Mouse (Mus musculus): ENCODE results near the gene Dscaml1.
"Not testable (repeated sequence)": the region's sequence is repeated elsewhere in the genome, so short reads cannot be mapped to it uniquely, and the experiment has no call there.

Dscaml1 gene

DNA sequence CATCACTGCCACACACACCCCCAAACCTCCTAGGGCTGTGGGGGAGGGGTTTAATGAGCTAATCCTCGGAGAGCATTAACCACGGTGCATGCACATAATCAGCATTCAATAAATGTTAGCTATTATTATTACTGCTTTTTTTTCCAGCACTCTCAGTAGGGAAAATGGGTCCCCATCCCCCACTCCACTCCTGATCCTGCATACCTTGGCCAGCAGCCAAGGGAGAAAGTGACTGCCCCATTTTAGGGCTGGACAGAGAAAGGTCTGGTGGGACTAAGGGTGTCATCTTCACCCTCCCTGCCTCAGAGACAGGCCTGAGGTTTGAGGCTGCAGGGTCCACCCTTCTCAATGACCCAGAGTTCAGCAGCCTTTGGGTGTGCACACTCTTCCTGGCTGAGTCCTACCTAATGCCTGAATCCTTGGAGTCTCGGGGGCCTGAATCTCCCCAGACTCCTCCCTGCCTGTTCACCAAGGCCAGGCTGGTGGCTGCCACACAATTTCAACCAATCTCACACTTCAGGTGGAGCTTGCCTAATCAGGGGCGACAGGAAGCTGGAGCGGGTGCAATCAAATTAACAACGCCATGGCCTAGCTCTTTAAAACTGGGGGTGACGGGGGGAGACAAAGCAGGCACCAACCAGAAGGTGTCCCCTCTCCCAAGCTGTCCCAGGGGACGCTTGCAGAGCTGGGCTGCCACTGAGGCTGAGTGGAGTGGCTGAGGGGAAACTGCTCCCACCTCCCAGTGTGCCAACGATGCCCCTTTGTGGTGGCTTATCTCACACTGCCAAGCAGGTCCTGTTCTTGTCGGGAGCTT lies 267.2 kb downstream of the Dscaml1 start:
- no peak for DNase-seq (ENCODE audit: low read depth)

DNA sequence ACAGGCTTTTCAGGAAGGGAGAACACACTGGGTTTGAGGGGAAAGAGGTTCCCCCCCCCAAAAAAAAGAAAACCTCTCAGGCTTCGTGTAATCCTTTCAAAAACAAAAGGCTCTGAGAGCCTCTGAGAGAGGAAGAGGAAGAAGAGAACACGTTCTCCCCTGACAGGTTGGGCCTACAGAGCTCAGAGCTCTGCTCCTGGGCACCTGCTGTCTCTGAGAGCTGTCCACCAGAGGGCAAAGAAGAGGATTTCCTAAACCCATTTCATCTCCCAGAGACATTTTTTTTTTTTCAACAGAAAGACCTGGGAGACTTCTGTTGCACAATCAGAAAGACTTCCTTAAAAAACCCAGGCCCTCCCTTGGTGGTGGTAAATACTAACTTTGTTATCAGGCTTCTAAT lies 267.8 kb downstream of the Dscaml1 start:
- DNase-seq (ENCODE audit: low read depth): no peak

DNA sequence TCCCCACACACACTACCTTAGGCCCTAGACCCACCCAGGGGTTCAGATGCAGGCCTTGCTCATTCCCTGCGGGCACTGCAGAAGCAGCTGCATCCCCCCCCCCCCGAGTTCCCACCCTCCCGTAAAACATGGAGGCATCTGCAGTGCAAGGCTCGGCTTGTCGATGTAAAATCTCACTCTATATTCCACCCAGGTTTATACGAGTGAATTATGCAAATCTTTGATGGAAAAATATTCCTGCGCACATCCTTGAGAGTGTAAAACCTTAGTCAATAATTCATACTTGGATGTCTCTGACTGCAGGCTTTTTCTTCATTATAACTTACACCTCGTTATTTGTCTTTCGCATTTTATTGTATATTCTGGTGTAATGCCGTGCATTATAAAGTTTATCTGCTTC lies 272.7 kb downstream of the Dscaml1 start:
- no peak for DNase-seq (ENCODE audit: low read depth)

DNA sequence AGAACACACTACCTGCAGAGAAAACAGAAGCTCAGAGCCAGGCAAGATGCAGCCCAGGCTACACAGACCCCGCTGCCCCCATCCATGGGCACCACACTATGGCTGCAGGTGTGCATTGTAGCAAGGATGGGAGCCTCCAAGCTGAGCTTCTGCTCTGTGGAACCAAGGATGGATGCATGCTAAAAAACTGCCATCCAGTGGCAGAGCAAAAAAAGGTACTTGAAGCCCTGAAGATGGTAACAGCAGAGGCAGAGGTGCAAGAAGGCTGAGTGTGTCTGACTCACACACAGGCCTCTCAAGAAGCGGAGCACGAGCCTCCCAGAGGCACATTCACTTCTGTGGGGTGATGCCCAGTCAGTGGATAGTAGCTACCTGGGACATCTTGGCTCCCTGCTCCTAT lies 276.8 kb downstream of the Dscaml1 start:
- no peak for DNase-seq (ENCODE audit: low read depth)

DNA sequence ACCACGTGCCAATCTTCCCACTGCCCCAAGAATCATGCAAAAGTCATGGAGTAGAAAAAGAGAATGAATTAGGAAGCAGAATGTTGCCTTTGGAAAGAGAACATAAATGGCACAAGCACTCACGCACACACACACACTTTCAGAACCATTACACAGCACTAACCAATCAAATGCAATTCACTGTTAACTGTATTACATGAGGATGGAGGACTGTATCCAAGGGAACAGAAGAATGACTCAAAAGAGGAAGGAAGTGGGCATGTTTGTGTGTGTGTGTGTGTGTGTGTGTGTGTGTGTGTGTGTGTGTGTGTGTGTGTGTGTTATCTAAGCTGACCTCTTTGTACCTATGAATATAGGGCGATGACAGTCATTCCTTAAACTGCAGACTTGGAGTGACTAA lies 278.0 kb downstream of the Dscaml1 start:
- no peak for DNase-seq (ENCODE audit: low read depth)

DNA sequence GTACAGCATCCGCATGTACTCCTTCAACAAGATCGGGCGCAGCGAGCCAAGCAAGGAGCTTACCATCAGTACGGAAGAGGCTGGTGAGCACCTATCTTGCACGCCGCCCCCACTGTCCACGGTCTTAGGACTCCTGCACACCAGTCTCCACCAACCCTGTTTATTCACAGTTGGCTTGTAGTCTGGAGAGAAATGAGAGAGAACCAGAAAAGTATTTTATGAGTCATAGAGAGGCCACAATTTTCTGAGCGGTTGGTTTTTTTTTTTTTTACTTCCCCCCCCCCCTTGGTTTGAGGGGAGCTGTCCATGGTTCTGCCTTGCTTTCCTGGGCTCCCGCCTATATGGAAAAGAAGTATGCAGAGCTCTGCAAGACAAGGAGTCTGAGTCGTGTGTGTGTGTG lies 283.9 kb downstream of the Dscaml1 start:
- peak; percentile 81 for DNase-seq (ENCODE audit: low read depth)

DNA sequence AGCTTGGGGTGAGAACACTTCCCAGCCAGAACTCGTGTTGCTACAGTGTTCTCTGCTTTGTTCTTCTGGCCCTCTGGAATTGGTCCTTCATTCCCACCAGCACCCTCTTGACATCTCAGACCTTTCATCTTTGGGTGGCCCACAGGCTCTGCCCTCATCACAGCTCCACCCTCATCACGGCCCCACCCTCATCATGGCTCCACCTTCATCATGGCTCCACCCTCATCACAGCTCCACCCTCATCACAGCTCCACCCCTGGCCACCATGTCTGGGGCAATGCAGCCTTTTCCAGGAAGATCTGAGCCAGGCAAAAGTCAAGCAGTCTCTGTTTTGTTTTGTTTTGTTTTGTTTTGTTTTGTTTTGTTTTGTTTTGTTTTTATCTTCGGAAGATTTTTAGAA lies 289.0 kb downstream of the Dscaml1 start:
- no peak for DNase-seq (ENCODE audit: low read depth)

DNA sequence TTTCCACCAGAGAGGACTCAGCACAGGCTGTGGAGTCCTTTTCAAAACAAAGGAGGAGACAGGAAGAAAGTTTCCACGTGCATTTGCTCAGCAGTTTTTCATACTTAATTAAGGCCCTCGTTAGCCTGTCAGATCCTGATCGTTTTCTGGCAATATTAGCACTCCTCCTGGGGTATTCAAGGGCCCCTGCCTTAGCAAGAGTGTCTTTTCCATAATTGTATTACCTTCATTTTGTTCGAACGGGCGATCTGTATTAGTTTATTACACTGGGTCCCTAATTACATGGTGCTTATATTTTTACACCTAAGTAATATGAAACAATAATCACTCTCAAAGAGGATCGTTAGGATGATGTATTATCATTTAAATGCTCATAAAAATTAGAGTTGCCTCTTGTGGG lies 293.6 kb downstream of the Dscaml1 start:
- no peak for DNase-seq (ENCODE audit: low read depth)

DNA sequence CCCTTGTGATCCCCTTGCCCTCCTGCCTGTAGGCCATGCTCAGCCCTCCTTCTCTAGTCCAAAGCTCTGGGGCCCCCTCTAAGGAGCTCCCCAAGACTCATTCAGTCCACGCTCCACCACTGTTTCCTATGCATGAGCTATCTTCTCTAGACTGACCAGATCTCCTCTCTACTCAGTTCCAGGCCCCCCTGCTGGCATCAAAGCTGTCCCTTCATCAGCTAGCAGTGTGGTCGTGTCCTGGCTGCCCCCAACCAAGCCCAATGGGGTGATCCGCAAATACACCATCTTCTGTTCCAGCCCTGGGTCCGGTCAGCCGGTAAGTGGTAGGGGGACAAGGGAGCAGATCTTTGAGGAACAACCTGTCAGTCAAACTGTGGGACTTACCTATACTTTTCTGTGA lies 305.4 kb downstream of the Dscaml1 start:
- DNase-seq (ENCODE audit: low read depth): no peak

DNA sequence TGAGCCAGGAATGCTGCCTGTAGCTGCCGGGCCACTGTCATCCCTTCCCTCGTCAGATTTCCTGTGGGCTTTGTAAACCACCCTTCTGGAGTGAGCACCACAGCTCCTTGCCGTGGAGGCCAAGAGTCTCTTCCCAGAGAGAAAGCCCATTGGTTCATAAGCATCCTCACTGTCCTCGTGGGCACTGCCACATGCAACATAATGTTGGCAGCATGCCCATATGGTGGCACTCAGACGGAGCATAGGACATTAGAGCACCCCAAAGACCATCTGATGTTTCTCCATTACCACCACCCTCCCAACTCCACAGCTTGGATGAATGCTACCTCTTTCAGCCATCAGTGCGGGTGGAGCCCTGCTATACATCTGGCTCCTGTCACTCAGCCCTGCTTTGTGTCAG lies 306.8 kb downstream of the Dscaml1 start:
- DNase-seq (ENCODE audit: low read depth): no peak

DNA sequence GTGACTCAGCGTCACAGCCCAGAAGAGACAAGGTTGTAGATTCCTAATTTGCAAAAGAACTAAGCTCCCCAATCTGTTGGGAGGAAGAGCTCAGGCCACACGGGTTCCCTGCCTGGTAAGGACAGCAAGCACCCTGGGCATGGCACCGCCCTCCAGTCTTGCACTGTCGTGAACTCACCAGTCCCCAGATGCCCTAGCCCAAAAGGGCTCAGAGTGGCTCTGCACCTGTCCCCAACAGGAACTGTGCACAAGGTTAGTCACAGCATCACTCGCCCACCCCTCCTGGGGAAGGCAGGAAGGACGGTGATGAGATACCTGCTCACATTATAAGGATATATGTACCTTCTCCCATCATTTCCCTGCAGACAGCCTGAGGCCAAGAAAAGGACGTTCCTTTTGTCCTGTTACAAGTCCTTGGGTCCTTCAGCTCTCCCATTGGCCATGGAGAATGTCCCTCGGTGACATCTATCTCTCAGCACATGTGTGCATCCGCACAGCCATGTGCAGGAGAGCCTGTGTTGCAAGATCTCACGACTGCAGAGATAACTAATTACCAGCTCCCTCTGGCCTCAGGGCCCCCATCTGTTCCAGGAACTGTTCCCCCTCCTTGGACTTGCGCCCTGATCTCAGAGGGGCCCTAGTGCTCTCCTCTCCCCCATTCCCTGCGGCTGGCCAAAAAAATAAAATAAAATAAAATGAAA lies 312.7 kb downstream of the Dscaml1 start:
- DNase-seq (ENCODE audit: low read depth): no peak

DNA sequence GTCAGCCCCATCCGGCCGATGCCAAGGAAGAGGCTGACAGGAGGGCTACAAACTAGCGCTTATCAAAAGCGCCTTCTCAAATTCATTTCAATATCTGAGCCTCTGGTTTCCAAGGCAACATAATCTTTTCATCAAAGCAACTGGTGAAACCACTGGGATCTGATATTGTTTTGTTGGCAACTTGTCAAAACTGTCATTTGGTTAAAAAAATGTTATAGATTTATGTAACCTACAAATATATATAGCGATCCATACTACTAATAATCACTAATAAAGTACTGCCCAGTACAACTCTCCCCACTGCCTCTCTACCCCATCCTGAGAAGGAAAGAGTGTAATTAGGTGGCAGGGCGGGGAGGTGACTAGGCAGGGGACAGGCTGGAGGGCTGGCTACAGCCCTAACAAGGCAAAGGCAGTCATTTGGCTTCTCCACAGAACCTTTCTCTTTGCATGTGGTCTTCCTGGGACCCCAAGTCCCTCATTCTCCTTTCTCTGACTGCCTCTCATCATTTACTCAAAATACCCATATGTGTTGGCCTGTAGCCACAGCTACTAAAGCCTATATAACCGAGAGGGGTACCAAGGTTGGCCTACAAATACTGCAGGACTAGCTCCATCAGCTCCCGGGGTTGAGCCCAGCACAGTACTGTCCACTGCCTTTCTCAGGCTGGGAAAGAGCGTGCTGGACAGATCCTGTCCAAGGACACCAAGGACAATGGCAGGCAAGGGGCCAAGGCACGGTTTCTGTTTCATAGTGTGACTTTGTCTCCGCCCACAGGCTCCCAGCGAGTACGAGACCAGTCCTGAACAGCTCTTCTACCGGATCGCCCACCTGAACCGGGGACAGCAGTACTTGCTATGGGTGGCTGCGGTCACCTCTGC lies 313.5 kb downstream of the Dscaml1 start:
- peak; percentile 10 for DNase-seq (ENCODE audit: low read depth)

DNA sequence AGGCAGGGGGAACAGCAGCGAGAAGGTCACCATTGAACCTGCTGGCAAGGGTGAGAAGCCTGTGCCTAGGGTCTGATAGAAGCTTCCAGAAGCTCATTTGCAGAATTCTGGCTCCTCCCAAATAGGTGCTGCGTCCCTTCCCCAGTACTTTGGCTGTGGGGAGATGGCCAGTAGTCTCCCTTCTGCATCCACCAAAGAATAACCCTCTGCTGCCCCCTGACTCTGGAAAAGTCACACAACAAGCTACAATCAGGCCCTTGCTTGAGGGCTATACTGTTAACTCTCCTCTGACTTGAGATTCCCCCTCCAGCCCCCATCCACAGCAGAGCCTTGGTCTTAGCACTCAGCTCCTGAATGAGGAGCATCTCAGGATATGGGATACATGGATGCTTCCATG lies 314.2 kb downstream of the Dscaml1 start:
- DNase-seq (ENCODE audit: low read depth): peak; percentile 26

DNA sequence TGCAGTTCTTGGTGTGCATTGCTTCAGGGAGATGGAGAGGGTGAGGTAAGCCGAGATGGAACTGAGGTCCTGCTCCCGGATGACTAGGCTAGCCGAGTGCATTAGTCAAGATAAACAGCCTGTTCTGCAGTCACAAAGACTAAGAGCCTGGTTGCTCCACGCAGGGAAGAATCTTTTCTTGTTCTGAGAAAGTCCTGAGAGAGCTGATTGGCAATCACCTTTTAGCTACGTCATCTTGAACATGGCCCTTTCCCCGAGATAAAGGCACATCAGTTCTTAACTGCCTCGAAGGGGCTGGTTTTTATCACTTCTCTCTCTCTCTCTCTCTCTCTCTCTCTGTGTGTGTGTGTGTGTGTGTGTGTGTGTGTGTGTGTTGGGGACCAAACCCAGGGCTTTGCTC lies 319.0 kb downstream of the Dscaml1 start:
- DNase-seq (ENCODE audit: low read depth): no peak

DNA sequence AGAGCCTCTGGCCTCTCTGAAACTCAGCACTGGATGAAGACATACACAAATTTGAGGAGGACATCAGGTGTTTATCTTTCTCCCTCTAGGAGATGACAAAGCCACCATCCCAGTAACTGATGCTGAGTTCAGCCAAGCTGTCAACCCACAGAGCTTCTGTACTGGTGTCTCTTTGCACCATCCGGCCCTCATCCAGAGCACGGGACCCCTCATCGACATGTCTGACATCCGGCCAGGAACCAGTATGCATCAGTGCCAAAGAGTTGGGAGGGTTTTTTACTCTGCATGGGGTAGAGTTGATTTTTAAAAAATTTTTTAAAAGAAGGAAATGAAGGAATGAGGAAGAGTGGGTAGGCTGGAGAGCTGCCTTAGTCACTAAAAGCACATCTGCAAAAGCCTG lies 323.5 kb downstream of the Dscaml1 start:
- no peak for DNase-seq (ENCODE audit: low read depth)

DNA sequence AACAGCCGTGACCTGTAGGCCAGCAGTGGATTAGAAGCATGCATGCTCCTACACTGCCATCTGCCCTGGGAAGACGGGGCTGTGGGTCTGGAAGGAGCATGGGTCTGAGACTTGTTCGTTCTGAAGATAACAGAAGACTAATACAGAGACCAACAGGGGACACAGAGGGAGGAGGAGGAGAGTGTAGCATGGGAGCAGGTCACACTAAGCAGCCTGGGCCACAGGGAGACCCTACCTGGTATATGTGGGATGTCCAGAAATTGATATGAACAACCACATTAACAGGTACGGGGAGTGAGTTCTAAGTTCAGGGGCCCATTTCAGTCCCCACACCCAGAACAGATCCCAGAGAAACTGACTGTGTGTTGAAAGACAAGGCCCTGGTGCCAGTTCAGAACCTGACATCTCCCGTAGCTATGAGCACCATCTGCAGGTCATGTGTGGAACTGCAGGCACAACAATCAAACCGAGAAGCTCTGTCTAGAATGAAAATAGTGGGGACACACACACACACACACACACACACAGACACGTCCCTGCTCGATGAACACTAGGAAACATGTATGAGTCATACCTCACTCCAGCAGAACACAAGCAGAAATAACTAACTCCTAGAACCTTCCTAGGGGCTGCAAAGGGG lies 328.1 kb downstream of the Dscaml1 start:
- DNase-seq (ENCODE audit: low read depth): peak; percentile 81

DNA sequence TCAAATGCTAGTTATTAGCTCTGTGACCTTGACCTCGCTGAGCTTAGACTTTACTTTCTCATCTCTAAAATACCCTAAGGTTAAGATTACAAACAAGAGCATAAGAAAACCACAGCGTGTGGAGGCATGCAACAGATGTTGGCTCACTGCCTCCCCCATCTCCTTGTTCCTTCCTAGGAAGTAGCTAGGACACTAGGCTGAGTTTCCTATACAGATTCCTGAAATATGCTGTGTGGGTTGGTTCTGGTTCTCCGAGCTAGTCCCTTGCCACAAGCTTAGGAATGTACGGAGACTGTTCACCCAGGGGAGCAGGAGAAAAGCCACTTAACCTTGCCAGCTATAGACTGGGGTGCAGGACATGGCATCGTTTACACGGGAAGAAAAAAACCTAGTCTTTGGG lies 339.8 kb downstream of the Dscaml1 start:
- no peak for DNase-seq (ENCODE audit: low read depth)

DNA sequence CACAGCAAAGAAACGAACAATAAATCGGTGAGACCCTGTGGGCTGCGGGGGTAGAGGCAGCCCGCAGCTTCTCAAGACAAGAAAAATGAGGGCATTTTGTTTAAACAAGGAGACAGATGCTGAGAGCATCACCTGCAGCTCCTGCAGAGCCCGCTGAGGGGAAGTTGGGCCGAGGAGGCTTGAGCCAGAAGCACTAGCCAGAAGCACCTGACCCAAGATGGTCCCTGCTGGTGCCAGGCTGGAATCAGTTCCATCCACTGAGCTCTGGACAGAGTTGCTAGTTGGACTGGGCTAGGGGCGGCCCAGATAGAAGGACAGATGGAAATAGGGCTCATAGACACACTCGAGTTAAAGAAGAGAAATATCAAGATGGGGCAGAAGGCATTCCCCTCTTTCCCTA lies 340.7 kb downstream of the Dscaml1 start:
- no peak for DNase-seq (ENCODE audit: low read depth)

DNA sequence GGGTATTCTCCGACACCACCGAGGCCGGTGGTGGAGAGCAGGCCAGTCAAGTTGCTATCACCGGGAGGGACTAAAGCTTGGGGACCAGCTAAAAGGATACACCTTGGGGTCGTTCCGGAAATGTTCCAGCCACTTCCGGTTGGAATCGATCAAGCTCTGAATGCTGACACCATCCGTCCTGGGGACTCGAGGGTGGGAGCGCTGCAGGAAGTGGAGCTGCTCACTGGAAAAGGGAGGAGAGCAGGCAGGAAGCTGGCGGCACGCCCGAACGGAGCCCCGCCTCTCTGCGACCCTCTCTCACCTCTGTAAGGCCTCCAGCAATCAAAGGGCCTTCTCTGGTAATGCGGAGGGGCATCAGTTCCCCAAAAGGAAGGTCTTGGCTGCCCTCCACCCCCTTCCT lies 342.0 kb downstream of the Dscaml1 start:
- DNase-seq (ENCODE audit: low read depth): no peak

DNA sequence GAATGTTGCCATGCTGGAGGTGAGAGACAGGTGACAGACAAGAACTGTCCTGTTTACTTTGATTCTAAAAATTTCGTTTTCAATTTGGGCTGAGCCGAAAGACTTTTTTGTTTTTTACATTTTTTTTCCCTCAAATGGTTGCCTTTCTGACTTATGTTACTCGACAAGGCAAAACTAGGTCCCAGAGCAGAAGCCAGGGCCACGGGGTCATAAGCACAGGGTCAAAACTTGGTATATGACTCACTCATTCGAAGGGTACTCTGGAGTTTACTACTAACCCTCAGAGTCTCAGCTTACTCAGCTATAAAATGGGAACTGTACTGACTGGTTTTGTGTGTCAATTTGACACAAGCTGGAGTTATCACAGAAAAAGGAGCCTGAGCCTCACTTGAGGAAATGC lies 343.2 kb downstream of the Dscaml1 start:
- DNase-seq (ENCODE audit: low read depth): no peak

DNA sequence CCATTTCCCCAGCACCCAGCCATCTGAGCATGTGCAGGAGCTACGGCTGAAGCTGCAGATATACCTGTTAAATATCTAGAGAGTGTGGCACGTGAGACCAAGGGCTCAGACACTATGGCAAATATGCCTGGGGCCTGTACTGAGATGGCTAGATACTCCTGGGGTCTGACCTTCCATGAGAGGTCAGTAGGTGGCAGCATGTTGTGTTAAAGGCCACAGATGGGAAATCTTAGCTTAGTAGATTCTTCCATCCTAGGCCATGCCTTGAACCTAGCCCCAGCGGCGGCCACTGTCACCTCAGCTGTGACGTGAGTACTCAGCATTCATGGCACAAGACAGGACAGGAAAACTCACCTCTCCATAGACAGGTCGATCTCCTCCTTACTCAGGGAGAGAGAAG lies 347.7 kb downstream of the Dscaml1 start:
- no peak for DNase-seq (ENCODE audit: low read depth)

DNA sequence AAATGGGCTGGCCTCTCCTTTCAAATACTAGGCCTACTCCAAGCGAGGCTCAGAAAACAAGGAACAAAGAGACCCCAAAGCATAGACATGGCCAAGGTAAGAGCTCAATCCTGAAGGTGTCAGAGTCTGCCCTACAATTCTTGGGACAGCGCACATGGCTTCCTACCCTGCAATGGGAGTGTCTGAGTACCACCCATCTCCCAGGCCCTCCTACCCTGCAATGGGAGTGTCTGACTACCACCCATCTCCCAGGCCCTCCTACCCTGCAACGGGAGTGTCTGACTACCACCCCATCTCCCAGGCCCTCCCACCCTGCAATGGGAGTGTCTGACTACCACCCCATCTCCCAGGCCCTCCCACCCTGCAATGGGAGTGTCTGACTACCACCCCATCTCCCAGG lies 349.7 kb downstream of the Dscaml1 start:
- DNase-seq (ENCODE audit: low read depth): not testable (repeated sequence)

Measured in NIH3T3 (cell line).